Mouse (Mus musculus): ENCODE measurements around the gene Gba.
"Not testable (repeated sequence)": the region's sequence is repeated elsewhere in the genome, so short reads cannot be mapped to it uniquely, and the experiment has no call there.

Gba gene

DNA sequence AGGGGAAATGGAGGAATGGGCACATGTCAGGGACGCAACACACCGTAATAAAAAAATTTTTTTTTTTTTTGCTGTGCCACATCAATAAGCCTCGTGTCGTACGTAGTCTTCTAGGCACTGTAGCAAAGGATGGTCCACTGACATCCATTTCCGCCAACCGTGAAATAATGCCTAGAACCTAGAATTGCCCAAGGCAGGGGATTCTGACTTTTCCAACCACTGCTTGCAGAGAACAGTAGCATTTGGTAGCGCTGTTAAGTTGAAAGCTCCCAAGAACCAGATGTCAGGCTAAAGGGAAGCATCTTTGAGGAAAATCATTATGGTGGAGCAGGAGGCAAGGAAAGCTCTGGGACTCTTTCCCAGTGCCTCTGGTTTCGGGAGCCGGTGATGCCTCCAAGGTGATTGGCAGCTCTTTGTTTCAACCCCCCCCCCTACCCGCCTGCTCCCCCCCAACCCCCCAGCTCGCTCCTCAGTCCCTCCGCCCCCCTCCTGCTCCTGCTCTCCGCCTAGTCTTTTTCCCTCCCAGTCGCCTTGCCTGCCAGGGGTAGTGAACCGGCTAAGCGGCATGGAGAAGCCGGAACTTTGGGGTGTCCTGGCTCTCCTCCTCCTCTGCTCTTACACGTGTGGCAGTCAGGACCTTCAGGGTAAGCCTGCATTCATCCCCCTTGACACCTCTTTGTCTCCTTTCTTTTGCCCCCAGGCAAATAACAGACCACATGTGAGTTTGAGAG lies 12.1 kb downstream of the Gba start, which contains the start of gene Thbs3:
Gene Thbs3, plus strand, starts transcription at position 500 of the 731 bp plus-strand sequence.
- DNase-seq (ENCODE audit: low spot score): no peak

GRCm38 (mm10) chr3:89215853-89216252 lies 13.1 kb downstream of the Gba start:
- peak; percentile 84 for DNase-seq (ENCODE audit: low spot score)

- DNase-seq (ENCODE audit: low spot score): not testable (repeated sequence)
These were observed 13.7 kb downstream of the Gba start for GRCm38 (mm10) chr3:89216407-89216806.

DNA sequence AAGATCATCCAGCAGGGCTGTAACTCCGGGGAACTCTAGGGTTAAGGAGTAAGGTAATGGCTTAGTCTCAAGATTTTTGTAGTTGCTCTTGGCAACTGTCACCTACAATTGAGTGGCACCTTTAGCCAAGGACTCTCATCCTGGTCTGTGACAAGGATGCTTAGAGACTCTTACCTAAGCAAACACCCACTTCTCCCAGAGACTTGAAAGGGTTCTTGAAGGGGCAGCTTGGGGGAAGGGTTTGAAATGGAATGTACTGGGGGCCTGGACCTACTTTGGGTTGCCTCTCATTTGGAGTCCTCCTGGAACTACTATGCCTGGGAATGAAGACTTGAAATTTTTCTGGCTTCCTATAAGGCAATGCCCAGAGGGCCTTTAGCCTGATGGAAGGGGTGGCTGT lies 15.5 kb downstream of the Gba start:
- no peak for DNase-seq (ENCODE audit: low spot score)

DNA sequence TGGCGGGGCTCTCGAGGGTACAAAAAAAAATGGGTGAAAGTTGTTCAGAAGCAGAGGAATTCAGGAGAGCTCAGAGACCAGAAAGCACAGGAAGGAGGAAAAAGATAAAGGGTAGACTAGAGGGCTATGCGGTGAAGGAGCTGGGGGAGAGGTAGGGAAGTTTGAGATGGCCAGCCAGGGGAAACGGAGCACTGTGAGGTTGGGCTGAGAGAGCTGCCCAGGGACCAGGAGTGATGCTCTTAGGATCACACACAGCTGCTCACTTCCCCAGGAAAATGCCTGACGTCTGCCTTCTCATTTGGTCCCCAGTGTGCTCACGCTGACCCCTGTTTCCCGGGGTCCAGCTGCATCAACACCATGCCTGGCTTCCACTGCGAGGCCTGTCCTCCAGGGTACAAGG lies 16.8 kb downstream of the Gba start:
- no peak for DNase-seq (ENCODE audit: low spot score)

DNA sequence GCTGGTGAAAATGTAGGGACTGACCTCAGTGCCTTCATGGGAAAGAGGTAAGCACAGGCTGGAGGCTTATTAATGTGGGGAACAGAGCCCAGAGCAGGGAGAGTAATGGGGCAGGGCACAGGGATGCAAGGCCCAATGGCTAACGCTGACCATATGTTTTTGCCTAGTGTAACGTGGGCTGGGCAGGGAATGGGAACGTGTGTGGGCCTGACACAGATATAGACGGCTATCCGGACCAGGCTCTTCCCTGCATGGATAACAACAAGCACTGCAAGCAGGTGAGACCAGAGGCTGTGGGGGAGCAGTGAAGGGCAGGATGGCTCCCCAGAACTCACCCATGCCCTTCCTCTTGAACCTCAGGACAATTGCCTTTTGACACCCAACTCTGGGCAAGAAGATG lies 18.4 kb downstream of the Gba start:
- no peak for DNase-seq (ENCODE audit: low spot score)

- DNase-seq (ENCODE audit: low spot score): no peak
These were observed 22.1 kb downstream of the Gba start for GRCm38 (mm10) chr3:89224796-89225195.

GRCm38 (mm10) chr3:89225321-89225815 lies 22.6 kb downstream of the Gba start:
- no peak for DNase-seq (ENCODE audit: low spot score)

GRCm38 (mm10) chr3:89225918-89226317 lies 23.2 kb downstream of the Gba start:
- DNase-seq (ENCODE audit: low spot score): no peak

GRCm38 (mm10) chr3:89226361-89226760 lies 23.6 kb downstream of the Gba start:
- DNase-seq (ENCODE audit: low spot score): no peak

DNA sequence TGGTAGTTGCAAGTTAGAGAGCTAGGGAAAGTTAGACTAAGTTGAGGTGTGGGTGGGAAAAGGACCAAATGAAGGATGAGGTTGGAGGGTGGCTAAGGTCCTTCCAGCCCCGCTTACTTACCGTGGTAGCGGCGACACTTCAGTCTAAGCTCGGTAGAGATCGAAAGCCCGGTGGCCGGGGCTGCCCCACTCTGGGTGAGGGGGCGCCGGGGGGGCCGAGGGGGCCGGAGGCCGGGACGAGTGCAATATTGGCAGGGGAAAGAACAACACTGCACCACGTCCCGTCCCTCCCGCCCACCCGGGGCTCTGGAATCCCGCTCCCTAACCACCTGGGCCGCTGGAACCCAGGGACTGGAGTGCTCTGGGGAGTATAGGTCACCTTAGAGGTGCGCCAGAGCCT lies 24.2 kb downstream of the Gba start, which contains the start of gene Mtx1:
Gene Mtx1, minus strand, starts transcription at position 189 of the 400 bp plus-strand sequence.
- no peak for DNase-seq (ENCODE audit: low spot score)

DNA sequence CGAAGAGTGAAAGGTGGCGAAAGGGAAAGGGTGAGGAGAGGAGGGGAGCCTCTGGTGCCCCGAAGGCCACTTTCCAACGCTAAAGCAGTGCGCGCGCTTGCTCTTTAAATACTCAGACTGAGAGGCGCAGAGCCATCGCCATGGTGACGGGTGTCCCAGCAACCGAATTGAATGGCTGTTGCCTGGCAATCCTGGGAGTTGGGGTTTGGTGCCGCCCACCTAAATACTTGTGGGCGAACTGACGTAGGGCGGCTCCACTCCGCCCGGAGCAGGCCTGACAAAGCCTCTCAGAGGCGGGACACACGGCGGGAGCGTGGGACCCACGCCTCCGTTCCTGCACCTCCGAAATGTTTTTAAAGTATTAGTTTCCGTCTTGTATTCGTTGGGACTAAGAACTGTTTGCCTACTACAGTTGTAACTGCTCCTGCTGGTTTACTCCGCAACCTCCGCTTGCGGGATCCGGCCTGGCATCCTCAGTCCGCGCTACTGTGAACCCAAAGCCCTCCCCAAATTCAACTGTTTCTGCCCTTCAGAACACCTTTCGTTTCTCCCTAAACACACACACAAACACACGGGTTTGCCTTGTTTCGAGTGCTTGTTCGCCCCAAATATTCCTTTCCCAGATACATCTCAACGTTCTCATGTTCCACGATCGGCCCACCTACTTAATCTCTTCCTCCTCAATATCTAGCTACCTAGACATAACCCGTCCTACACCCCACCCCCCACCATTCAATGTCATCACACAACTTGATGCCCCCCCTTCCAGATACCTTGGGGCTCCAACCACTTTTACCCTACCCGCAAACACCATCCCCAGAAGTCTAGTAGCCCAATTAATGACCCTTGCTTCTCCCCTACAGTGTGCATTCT lies 24.8 kb downstream of the Gba start:
- DNase-seq (ENCODE audit: low spot score): peak; percentile 84

- DNase-seq (ENCODE audit: low spot score): peak; percentile 78
These were observed 25.4 kb downstream of the Gba start for GRCm38 (mm10) chr3:89228180-89228549.

- DNase-seq (ENCODE audit: low spot score): no peak
These were observed 26.1 kb downstream of the Gba start, which contains the start of gene Muc1 for GRCm38 (mm10) chr3:89228836-89229235. Gene Muc1, plus strand, starts transcription at chr3:89229057.

DNA sequence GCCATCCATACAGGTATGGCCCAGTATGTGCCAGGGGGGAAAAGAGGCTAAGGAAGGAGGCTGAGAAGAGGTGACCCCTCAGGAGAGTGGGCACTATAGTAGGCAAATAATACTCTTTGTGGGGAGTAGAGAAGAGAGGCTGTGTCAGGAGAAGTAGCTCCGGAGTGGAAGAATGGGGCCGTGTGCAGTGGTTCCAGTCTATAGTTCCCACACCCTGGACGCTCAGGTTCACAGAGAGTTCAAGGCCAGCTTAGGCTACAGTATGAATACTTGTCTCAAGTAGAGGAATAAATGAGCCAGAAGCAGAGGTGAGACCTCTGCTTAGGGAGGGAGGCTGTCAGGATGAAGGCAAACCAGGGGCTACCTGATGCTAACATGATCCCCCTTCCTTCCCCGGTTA lies 26.5 kb downstream of the Gba start:
- DNase-seq (ENCODE audit: low spot score): no peak

GRCm38 (mm10) chr3:89230561-89230960 lies 27.8 kb downstream of the Gba start:
- DNase-seq (ENCODE audit: low spot score): no peak

DNA sequence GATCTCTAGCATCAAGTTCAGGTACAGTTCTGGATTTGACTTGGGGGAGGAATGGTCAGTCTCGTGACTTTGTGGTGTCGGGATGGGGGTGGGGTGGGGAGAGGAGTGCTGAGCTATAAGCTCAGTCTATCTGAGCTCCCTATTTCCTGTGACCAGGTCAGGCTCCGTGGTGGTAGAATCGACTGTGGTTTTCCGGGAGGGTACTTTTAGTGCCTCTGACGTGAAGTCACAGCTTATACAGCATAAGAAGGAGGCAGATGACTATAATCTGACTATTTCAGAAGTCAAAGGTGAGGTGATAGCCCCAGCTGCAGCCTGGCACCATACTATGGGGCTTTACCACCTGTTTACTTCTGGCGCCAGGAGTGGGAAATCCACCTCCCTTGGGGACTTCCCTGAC lies 28.6 kb downstream of the Gba start:
- DNase-seq (ENCODE audit: low spot score): no peak

- no peak for DNase-seq (ENCODE audit: low spot score)
These were observed 29.1 kb downstream of the Gba start for GRCm38 (mm10) chr3:89231772-89232275.

DNA sequence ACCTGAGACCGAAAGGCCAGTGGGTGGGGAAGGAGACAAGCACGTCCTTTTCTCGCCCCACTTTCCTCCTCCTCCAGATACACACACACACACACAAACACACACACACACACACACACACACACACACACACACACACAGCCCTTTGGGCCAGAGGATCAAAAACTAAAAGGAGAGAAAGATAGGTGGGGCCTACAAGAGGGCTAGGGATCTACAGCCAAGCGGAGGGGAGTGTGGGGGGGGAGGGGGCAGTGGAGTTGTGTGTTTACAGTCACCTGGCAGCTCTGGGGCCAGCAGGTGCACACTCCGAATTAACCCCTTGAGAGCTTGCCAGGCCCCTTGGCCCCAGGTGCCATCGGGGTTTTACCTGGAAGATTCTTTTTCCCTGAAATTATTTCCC lies 29.9 kb downstream of the Gba start:
- no peak for DNase-seq (ENCODE audit: low spot score)

GRCm38 (mm10) chr3:89233562-89234110 lies 30.9 kb downstream of the Gba start:
- no peak for DNase-seq (ENCODE audit: low spot score)

DNA sequence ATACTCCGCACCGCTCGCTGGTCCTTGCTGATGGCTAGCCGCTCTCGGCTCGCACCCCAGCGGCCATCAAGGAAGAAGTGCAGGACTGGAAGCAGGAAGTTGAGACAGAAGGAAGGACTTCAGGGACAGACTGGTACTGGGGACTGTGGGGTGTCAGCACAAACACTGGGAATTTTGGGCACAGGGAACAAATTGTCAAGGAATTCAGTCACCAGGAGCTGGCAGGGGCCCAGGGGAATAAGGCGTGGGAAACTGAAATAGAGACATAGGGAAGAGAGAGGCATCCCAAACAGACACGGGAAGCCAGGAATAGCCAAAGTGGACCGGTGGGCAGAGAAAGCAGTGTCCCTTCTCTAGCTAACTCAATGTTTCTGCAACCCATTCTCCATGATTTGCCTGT lies 33.8 kb downstream of the Gba start:
- no peak for DNase-seq (ENCODE audit: low spot score)

DNA sequence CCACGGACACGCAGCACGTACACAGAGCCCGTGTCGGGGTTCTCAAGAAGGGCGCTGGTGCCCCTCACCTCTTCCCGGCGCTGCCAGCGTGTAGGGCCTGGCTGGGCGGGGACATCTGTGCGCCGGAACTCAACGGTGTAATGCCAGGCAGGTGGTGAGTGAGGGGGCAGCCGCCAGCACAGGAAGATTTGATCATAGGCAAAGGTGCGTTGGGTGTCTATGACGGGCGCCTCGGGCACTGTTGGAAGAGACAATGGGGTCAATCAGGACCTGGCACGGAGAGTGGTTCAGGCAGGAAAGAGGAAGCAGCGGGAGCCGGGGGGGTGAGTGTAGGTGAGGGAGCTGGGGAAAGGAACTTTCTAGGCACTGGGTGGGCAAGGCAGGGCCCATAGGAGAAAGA lies 35.0 kb downstream of the Gba start:
- DNase-seq (ENCODE audit: low spot score): no peak

Measured in T-cell, adult 2 months (primary cell).